Mouse (Mus musculus): Measurements from ENCODE around the gene Metap2. TPM values are rescaled to one million over a fixed set of nuclear protein-coding genes. Genes with fewer than 3 reads are reported as not detected.
"Not testable (repeated sequence)": the region's sequence is repeated elsewhere in the genome, so short reads cannot be mapped to it uniquely, and the experiment has no call there.

Metap2 gene
- total RNA-seq, 1 experiment from 2014 or later = 196 TPM

DNA sequence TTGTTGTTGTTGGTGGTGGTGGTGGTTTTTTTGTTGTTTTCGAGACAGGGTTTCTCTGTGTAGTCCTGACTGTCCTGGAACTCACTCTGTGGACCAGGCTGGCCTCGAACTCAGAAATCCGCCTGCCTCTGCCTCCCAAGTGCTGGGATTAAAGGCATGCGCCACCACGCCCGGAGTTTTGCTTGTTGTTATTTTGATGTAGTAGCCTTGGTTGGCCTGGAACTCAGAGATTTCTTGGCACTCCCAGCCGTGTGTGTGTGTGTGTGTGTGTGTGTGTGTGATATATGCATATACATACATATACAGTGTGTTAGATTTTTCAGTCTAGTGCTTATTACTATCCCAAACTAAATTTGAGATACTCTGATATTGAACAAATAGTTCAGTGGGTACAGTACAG is 61.8 kb downstream of the Metap2 start:
- DNase-seq = not testable (repeated sequence)

DNA sequence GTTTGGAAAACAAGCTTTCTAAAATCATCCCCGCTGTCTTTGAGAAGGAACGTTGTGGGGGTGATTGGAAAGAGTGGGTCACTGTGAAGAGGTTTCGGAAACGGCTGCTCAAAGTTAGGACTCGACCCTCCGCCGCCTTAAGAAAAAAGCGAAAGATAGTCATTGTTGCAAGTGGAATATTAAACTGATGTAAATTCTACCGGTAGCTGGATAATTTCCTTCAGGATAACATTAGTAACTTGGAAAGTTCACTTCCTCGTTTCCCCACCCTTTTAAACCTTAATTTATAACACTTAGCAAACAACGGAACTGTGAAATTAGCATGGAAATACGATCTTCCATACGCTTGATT is 62.5 kb downstream of the Metap2 start:
- no peak for DNase-seq

DNA sequence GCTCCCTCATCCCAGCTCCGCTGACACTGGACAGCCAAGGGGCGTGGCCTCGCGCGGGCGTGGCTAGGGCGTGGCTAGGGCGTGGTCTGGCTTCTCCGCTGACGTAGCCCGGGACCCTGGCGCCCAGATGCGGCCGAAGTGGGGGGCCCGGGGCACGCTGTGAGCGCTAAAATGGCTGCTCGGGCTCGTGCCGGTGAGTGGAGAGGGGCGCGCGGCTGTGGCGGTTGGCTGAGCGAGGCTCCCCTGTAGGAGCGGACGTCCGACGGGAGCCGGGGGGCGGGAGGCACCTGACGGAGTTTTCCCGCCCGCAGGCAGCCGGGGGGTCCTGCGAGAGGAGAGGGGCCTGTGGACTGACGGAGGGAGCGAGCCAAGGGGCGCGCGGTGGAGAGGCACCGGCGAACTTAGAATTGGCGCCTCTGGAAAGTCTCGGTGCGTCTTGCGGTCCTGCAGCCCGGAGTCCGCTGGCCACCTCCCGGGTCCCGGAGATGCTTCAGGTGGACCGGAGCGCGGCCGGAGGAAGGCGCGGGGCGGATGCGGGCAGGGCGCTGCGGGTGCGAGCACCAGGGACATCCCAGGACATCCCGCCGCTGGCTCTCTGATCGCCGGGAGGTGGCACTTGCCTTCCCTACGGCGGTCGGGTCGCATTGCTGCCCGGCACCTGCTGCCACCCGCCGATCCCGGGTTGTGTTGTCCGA is 63.0 kb downstream of the Metap2 start:
- peak; percentile 83 for DNase-seq

DNA sequence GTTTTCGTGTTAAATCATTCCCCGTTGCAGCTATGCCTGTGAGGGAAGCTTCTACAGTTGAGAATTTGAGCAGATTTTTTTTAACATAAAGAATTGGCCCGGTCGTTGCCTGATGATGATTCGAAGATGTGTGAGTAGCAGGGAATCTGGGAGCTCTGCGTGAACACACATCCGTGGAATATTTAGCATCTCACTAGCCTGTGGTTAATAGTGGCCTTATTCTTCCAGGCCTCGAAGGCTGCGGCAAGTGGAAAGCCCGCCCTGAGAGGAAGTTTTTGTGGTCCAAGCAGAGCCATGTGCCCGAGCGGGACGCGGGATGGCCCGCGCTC is 63.6 kb downstream of the Metap2 start:
- no peak for DNase-seq

DNA sequence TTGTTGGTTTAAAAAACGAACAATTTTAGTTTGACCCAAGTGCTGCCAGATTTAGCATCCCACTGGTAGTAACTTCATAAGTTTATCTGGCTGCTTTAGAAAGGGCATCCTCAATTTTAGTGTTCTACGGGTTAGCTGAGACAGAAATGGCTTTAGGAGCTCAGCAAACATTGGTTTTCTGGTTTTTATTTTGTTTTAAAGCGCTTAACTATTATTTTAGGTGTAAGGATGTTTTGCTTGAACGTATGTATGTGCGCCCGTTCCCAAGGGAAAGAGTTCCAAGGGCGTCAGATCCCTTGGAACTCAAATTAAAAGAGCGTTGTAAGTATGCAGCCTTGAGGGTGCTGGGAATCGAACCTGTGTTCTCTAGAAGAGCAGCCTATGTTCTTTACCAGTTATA is 64.1 kb downstream of the Metap2 start:
- no peak for DNase-seq

DNA sequence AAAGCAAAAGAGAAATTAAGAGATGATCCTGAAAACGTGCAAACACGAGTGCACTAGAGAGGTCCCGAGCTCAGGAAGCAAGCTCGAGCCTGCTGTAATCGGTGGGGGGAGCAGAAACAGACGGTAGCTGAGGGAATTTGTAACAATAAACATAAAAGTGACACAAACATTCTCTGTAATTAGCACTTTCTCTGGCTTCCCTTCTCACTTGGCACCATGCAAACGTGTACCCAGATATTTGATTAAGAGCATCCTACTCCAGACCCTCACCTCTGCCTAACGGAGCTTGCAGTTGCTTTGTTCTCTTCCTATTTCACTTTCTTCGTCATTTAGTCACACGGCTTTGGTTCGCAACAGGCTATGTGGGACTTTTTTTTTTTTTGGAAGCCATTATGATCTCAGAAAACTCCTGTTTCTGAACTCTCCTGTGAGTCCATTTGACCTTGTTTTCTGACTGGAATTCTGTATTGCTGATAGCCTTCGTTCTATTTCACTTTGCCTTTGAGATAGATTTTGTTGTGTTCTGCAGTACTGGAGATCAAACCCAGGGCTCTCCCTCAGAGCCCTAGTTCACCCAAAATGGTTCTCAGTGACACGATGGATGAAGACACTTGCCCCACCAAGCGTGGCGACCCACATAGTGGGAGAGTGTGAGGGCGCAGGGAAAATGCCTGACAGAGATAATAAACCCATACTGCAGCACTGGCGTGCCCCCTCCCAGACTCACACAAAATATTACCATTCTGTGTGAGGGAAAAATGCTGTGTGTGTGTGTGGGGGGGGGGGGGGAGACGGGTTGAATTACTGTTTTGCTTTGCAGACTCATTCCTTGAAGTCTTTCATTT is 64.9 kb downstream of the Metap2 start:
- DNase-seq = no peak

DNA sequence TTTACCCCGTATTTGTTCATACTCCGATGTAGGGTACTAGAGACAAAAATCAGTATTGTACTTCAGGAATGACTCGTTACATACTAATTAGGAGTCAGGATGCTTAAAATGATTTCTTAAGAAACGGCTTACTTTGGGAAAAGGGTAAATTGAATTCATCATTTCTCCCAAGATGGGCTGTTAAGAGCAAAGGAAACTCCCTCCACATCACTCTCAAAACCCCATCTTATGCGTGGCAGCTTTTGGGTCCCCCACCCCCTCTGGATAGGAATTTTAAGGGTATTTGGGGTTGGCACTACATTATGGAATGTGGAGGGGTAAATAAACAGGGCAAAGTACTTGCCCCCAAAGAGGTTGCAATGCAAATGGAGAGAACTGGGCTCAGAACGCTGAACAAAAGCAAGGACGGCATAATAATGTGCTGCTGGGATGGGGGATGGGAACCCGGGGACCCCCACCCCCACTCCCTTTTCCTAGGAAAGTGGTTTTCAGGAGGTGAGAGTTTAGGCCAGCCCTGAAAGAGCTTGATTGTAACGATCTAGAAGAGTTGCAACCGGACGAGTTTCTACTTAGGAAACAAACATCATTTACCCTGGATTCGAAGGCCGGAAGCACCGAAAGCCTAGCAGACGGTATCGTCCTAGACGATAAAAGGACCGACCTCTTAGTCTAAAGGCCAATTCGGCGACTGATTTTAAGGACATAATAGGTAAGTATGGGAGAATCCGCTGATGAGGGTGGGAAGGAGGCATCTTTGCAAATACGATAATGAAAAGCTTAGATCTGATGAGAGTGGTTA is 65.8 kb downstream of the Metap2 start, which contains the start of gene Usp44:
Gene Usp44 (plus strand): TSS at position 625 of the 799 bp plus-strand sequence.
- DNase-seq = no peak

DNA sequence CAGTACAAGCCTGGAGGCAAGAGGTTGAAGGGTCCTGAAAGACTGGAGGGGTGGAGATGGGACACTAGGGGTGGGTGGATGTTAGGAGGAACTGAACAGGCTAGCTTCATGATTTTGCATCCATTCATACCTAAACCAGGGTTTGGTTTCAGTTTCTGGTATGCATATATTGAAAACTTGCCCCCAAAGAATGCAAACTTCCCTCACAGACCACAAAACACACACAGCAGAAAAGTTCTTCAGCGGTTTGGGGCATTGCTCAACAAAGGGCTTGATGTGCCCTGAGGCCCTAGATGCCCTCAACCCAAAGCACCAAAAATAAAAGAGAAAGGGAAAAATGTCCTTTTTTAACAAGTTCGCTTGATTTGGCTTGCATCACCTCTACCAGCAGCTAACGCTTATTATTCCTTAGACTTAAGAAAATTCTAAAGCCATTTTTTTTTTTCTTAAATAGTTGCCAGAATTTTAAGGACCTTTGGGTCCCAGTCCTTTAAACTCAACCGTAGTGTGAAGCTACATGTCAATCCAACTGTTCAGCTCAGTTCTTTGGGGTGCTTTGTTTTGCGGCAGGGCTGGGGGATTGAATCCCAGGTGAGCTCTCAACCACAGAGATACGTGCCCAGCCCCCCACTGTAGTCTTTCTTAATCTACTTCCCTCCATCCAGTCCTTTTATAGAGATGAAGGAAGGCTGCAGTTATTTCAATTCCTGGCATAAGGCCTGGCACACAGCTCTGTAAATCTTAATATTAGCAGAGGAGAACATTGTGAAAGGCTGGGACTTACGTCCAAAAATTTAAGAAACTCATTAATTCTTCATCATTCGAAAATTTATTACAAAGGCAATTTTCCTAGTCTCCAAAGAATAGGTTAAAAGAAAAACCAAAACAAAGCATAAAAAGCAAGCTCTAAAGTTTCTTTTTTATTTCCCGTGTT is 66.7 kb downstream of the Metap2 start:
- DNase-seq = no peak

DNA sequence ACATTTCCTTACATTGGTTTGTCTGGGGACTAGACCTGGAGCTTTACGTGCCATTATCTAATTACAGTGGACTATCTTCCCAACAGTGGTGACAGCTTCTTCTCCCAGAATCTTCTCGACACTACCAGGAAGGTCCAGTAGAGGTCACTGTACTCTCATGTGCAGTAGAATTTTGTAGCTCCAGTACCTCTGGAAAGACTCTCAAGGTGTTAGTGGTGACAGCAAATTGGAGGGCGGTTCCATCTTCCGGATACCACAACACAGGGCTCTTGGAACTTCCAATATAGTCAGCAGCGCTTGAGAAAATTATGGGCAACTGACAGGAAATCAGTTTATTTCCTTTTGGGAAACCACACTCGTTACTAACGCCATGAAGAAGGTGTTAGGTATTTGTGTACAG is 78.2 kb downstream of the Metap2 start:
- peak; percentile 28 for DNase-seq

DNA sequence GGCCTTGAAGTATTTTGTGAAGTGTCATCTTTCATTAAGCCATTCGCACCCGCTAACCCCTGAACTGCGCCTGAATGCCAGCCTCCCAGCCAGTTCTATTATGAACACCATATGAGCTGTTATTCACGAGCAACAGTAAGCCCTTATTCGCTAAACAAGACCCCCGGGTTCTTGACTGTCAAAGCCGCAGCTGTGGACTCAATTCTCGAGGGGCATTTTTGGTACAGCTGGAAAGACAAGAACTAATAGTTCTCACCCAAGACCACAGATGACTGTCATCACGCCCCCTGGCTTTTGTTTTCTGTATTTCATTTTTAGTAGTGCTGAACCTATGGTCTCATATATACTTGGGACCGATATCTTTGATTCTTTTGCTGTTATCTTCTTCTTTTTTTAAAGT is 83.1 kb downstream of the Metap2 start:
- DNase-seq = no peak

DNA sequence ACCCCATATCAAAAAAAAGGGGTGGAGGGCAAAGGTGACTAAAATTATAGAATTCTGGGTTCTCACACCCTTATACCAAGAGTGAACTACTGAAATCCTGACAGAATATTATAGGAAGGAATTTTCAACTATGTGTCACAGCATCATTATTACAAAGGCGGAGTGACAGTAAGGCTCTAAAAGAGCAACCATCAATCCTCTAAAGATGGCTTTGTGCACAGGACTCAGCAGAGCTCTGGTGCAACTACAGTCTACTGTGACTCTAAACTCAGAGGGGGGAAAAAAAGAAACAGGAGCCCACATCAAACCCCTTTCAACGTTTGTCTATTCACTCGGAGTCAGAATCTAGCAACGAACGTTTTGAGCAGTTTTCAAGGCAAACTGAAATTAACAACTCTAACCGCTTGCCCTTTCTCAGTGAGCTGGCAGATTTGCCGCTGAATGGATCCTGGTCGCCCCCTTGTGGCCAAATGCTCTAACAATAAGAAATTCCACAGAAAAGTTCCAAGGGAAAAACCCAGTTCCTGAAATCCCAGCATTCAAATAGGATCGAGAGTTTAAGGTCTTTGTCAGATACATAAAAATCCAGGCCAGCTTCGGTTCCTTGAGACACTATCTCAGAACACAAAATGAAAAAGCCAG is 84.0 kb downstream of the Metap2 start:
- peak; percentile 81 for DNase-seq

DNA sequence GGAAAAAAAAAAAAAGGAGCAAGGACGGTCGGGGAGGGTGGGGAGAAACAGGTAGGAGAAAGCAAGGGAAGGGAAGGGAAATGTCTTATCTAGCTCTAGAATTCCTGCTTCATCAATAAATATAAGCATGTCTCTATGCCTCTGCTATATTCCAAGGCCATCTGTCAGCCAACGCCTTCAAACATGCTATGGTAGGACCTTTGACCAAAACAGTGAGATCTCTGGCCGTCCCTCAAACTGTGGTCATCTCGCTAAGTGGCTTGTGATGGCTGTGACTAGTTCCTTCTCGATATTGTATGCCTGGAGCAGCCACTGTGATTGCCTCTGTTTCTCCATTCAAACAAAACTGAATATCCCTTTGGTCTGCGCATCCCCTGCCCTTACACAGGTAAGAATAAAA is 84.8 kb downstream of the Metap2 start:
- no peak for DNase-seq

DNA sequence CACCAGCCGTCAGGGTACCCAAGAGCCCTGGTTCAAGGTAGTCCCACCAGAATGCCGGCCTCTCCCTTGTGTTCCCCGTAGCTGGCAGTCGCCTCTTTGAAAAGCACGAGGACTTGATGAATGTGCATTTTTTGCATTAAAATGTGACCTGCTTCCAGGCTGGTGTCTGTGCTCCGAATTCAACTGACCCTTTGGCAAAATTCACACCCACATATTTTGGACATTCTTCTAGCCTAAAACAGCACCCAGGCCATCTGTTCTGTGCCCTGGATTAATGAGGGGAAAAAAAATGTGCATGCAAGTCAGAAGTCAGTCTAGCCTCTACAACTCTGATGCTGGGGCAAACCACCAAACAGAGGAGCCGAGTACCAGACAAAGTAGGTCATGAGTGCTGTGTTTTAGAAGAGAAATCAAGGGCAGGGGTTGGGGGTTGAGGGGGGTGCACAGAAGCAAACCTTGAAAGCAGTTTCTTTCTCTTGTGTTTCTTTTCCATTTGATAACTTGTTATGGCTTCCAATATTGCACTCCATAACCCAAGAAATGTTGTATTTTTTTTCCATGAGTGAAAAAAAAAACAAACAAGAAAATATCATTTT is 86.2 kb downstream of the Metap2 start:
- no peak for DNase-seq

DNA sequence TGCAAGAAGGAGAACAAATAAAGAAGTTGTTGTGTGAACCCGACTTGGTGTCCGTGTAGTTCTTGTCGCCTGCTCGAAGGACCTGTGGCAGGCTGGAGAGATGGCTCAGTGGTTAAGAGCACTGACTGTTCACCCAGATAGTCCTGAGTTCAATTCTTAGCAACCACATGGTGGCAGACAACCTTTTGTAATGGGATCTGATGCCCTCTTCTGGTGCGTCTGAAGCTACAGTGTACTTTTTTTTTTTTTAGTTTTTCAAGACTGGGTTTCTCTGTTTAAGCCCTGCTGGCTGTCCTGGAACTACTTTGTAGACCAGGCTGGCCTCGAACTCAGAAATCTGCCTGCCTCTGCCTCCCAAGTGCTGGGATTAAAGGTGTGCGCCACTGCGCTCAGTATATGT is 87.5 kb downstream of the Metap2 start:
- DNase-seq = not testable (repeated sequence)

Other genes with a start within 250 kb of the Metap2 start
- not detected in 2 replicates for gene Usp44, start 65.5 kb downstream of the Metap2 start, total RNA-seq (2021)
- gene Vezt, start 138.7 kb upstream of the Metap2 start, total RNA-seq (2021) = 16.8 and 24.9 TPM in 2 replicates
- 6.3 and 8.4 TPM in 2 replicates for gene Fgd6, start 138.9 kb upstream of the Metap2 start, total RNA-seq (2021)

Measured in adrenal gland, postnatal 25 days (tissue).